11 mouse cellular contexts compared by ENCODE assay signal in the genomic region with DNA sequence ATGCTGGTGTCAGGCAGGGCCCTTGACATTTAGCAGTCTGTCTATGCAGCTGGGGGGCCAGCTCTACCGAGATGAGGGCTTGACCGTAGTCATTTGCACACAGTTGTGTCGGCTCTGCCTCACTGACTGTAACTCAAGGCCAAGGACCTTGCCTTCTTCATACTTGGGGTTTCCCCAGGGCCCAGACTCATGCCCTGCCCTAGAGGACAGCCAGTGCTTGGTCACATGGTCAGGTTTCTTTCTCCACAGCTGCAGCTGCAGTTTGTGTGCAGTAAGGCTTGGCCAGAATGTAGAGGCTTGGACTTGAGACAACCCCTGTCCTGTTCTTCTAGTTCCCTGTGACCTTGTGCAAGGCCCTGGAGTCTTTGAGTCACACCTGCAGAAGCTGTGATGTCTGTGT.
DNase-seq lines count a peak whose midpoint lies in the region; ATAC-seq and TF ChIP-seq lines count a peak whose summit lies in the region.
"Had no signal": no experiment of that assay in that cellular context is flagged by ENCODE, and none has a peak within 500 bp of the region (broad histone marks: within the 10 kb centered on the region; RNA-seq: fewer than 3 reads in every experiment).

No protein-coding gene starts in this region.

- H3K4me1 ChIP-seq in liver, embryonic 16.5 days (ENCODE audit: control insufficient read depth, low read depth, low read length), result peaks cover 9% of the 10 kb centered on the region
- no peaks in the 10 kb centered on the region; the same call in none of the 2 replicates for H3K4me1 ChIP-seq in liver, embryonic 11.5 days (replicated peaks; ENCODE audit: control insufficient read depth, insufficient read depth, low read length)

- no peak for TF ChIP-seq CTCF in left cerebral cortex, adult 2 months (IDR thresholded peaks at IDR 0.05)

- no peaks in the 10 kb centered on the region for H3K9me3 ChIP-seq in liver, embryonic 16.5 days (replicated peaks; ENCODE audit: control insufficient read depth, low read length)
- H3K9me3 ChIP-seq in liver, embryonic 11.5 days (ENCODE audit: control insufficient read depth, low read length), result no peaks in the 10 kb centered on the region
- H3K9me3 ChIP-seq: embryonic facial prominence, embryonic 13.5 days; heart, embryonic 13.5 days had no signal

- H3K9ac ChIP-seq in liver, embryonic 16.5 days (ENCODE audit: low read depth, low read length), result no peak overlapping the region
- no peak overlapping the region for H3K9ac ChIP-seq in liver, embryonic 11.5 days (ENCODE audit: low read depth, low read length)
- H3K9ac ChIP-seq: embryonic facial prominence, embryonic 13.5 days; heart, embryonic 13.5 days had no signal

- no peak overlapping the region for H3K4me3 ChIP-seq in liver, embryonic 16.5 days (ENCODE audit: low read depth, low read length)
- no peak overlapping the region for H3K4me3 ChIP-seq in liver, embryonic 11.5 days (ENCODE audit: low read depth, low read length)
- H3K4me3 ChIP-seq in left cerebral cortex, adult 2 months, result no peak overlapping the region
- H3K4me3 ChIP-seq: embryonic facial prominence, embryonic 13.5 days; heart, embryonic 13.5 days had no signal

- no peak overlapping the region for H3K27ac ChIP-seq in liver, embryonic 16.5 days (ENCODE audit: low read length)
- no peak overlapping the region for H3K27ac ChIP-seq in liver, embryonic 11.5 days (ENCODE audit: low read depth, low read length)
- H3K27ac ChIP-seq in left cerebral cortex, adult 2 months, result no peak overlapping the region
- H3K27ac ChIP-seq: embryonic facial prominence, embryonic 13.5 days; heart, embryonic 13.5 days had no signal

- 62% methylated on average over 3 of the region's 3 CpGs for WGBS in liver, embryonic 16.5 days (ENCODE audit: insufficient replicate concordance)
- WGBS in liver, embryonic 11.5 days, result 75% methylated on average over 3 of the region's 3 CpGs

- H3K27me3 ChIP-seq in liver, embryonic 16.5 days (ENCODE audit: control insufficient read depth, insufficient read depth, low read depth, low read length), result no peaks in the 10 kb centered on the region
- no peaks in the 10 kb centered on the region for H3K27me3 ChIP-seq in liver, embryonic 11.5 days (replicated peaks; ENCODE audit: control insufficient read depth, insufficient read depth, low read length)
- H3K27me3 ChIP-seq: embryonic facial prominence, embryonic 13.5 days; heart, embryonic 13.5 days had no signal

- H3K36me3 ChIP-seq in liver, embryonic 16.5 days (ENCODE audit: control insufficient read depth, insufficient read depth), result no peaks in the 10 kb centered on the region
- H3K36me3 ChIP-seq in liver, embryonic 11.5 days (ENCODE audit: control insufficient read depth, insufficient read depth, low read length), result no peaks in the 10 kb centered on the region
- H3K36me3 ChIP-seq: embryonic facial prominence, embryonic 13.5 days; heart, embryonic 13.5 days had no signal

- ATAC-seq in liver, embryonic 16.5 days (ENCODE audit: low read depth), result 0 out of 2 replicates have a peak, but pooled peaks have one; percentile 25
- no peak for ATAC-seq in liver, embryonic 11.5 days (replicated peaks; ENCODE audit: low FRiP score)
- no peak for ATAC-seq in cerebellum, adult (ENCODE audit: insufficient number of reproducible peaks, low FRiP score, low TSS enrichment)

- intact Hi-C loops in left cerebral cortex, adult 2 months (cut with DNase I), result loop anchor here (2.0 kb wide), 1 partner anchor 21 kb away; no protein-coding TSS in a partner anchor

- no peak overlapping the region for H3K4me2 ChIP-seq in liver, embryonic 16.5 days (ENCODE audit: low read depth, low read length)
- no peak overlapping the region for H3K4me2 ChIP-seq in liver, embryonic 11.5 days
- H3K4me2 ChIP-seq: embryonic facial prominence, embryonic 13.5 days; heart, embryonic 13.5 days had no signal

- no peak for DNase-seq in liver, embryonic 11.5 days (ENCODE audit: low spot score)
- peak; percentile 58 for DNase-seq in adrenal gland, adult 8-10 months
- peak; percentile 93 for DNase-seq in gonadal fat pad, adult 2 months (ENCODE audit: low read depth)
- DNase-seq in natural killer cell, adult 2 months (ENCODE audit: low spot score in 2 of 2), result peak; percentile 67 to 78
- DNase-seq in thymus, postnatal 0 days (ENCODE audit: low spot score), result no peak
- DNase-seq in left cerebral cortex, adult 2 months (ENCODE audit: extremely low spot score in 1 of 2, low spot score in 2 of 2), result no peak
- DNase-seq: retina, postnatal 1 day had no signal

Comparison
In these comparisons a context has a peak if more than half of its experiments do, and no peak if none do; other contexts are left out.
1. DNase-seq: peak in adrenal gland, adult 8-10 months (single experiment), gonadal fat pad, adult 2 months (single experiment) and natural killer cell, adult 2 months (2 of 2); none in liver, embryonic 11.5 days (single experiment), thymus, postnatal 0 days (single experiment) and left cerebral cortex, adult 2 months (0 of 2).